Mouse (Mus musculus): ENCODE measurements around the gene Srrd. TPM values are rescaled to one million over a fixed set of nuclear protein-coding genes. Genes with fewer than 3 reads are reported as not detected.

Gene Srrd
- polyA plus RNA-seq, 1 experiment from 2014 or later: 47.6 TPM

DNA sequence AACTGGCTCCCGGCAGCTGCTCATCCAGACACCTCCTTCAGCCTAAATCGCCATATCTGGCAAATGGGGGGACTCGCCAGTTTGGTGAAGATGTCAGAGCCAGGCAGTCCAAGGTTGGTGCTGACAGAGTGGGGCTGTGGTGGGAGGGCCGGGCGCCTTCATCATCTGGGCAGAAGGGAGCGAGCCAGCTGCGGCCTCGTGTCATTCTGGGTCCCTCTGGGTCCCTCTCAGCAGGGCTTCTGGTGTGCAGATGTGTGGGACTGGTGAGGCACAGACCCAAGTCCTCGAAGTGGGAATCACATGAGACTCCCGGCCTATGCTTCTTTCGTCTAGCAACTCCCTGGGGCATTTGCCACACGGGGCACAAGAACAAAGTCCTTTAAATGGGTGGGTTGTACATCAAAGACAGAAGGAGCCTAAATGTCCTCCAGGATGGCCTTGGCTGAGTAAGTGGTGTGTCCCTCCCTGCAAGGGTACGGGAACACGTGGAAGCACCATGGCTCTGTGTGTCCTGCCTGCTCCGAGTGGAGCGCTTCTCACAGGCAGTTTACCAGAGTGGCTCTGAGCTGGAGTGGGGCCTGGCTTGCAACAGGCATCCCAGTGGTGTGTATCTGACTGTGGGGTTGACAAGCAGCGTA is 50.4 kb downstream of the Srrd start:
- WGBS: 77% methylated on average over 17 of the region's 17 CpGs
- Histone ChIP-seq H3K27me3 (ENCODE audit: control insufficient read depth, insufficient read depth, low read length) (no peaks in the 10 kb centered on the region), H3K4me3 (ENCODE audit: low read depth, low read length) (no peak overlapping the region), H3K27ac (ENCODE audit: low read length) (no peak overlapping the region), H3K9me3 (ENCODE audit: control insufficient read depth, low read depth, low read length) (no peaks in the 10 kb centered on the region), H3K4me1 (ENCODE audit: control insufficient read depth, insufficient read depth, low read length) (peaks cover 7% of the 10 kb centered on the region; the same call in 1 of the 2 replicates), H3K4me2 (replicated peaks; ENCODE audit: low read depth, low read length) (no peak overlapping the region), H3K9ac (replicated peaks; ENCODE audit: low read depth, low read length) (no peak overlapping the region), H3K36me3 (ENCODE audit: control insufficient read depth, insufficient read depth, low read length) (no peaks in the 10 kb centered on the region)
- ATAC-seq (ENCODE audit: insufficient number of reproducible peaks, insufficient read depth, low FRiP score, low read depth): no peak

DNA sequence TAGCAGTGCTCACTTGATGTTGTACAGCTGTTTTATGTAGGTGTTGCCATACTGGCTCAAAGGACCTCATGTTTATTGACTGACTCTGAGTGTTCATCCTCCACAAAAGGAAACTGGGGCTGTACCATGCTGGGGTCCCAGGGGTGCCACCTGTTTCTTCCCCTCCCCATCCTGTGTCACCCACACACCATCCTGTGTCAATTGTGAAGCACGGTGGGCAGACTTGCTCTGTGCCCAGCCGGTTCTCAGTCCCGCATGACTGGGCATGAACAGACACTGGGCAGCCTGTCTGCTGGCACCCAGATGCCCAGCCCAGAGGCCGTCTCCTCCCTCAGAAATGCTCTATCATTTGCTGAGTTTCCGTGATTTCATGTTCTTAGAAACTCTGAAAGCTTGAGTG is 51.0 kb downstream of the Srrd start:
- H3K27ac ChIP-seq (ENCODE audit: low read length): no peak overlapping the region

DNA sequence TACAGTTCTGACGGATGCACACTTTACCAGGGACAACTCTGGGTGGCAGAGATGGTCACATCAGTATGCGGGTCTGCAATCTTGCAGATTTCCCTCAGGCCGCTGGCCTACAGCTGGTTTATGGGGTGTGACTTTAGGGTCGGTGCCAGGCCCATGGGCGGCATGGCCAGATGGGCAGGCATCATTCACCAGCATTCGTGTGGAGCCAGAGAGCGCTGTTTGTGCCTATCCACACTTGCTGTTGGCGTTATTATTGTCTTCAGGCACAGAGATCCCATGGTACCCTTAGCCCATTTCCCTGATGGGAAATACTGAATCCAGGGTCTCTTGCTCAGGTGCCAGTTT is 52.3 kb downstream of the Srrd start:
- Histone ChIP-seq H3K36me3 (ENCODE audit: control insufficient read depth, insufficient read depth, low read length) (no peaks in the 10 kb centered on the region), H3K27me3 (ENCODE audit: control insufficient read depth, insufficient read depth, low read length) (no peaks in the 10 kb centered on the region), H3K4me2 (replicated peaks; ENCODE audit: low read depth, low read length) (no peak overlapping the region), H3K4me1 (ENCODE audit: control insufficient read depth, insufficient read depth, low read length) (peaks cover 11% of the 10 kb centered on the region), H3K4me3 (ENCODE audit: low read depth, low read length) (no peak overlapping the region), H3K9me3 (ENCODE audit: control insufficient read depth, low read depth, low read length) (no peaks in the 10 kb centered on the region), H3K9ac (replicated peaks; ENCODE audit: low read depth, low read length) (no peak overlapping the region), H3K27ac (ENCODE audit: low read length) (no peak overlapping the region)
- WGBS: 94% methylated on average over 8 of the region's 8 CpGs
- no peak for ATAC-seq (ENCODE audit: insufficient number of reproducible peaks, insufficient read depth, low FRiP score, low read depth)

More for the DNA sequence above, 51.0 kb downstream of the Srrd start:
- Histone ChIP-seq H3K9ac (replicated peaks; ENCODE audit: low read depth, low read length) (no peak overlapping the region), H3K4me2 (replicated peaks; ENCODE audit: low read depth, low read length) (no peak overlapping the region), H3K4me3 (ENCODE audit: low read depth, low read length) (no peak overlapping the region), H3K4me1 (ENCODE audit: control insufficient read depth, insufficient read depth, low read length) (peaks cover 7% of the 10 kb centered on the region; the same call in 1 of the 2 replicates), H3K27me3 (ENCODE audit: control insufficient read depth, insufficient read depth, low read length) (no peaks in the 10 kb centered on the region), H3K9me3 (ENCODE audit: control insufficient read depth, low read depth, low read length) (no peaks in the 10 kb centered on the region), H3K36me3 (ENCODE audit: control insufficient read depth, insufficient read depth, low read length) (no peaks in the 10 kb centered on the region)
- ATAC-seq (ENCODE audit: insufficient number of reproducible peaks, insufficient read depth, low FRiP score, low read depth): no peak
- 91% methylated on average over 5 of the region's 5 CpGs for WGBS

DNA sequence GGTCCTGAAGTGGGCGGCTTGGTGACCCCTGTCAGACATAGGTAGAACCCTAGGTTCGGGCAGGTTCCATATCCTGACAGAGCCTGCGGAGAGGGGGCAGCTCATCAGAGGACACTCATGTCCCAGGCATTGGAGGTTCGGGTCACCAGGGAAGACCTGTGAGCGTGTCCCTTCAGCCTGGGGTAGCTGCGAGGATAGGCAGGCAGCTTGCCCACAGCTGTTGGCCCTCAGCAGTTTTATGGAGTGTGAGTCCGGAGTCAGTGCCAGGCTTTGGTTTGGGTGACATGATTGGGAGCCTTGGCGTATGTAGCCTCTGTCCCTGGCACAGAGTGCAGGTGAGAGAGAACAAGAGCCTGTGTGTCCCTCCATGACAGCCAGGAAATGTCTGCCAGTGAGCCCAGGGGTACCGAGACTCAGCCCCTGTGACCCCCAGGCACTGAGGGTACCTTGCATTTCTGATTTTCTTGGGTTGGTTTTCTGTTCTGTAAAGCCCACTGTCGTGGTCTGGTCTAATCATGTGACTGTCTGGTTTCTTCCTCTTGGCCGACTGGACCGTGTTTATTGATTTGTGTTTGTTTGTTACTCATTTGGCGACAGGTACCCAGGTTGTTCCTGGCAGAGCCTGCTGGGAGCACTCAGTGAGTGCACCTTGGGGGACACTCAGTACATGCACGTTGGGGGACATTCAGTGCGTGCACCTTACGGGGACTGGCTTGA is 52.9 kb downstream of the Srrd start:
- ATAC-seq (ENCODE audit: insufficient number of reproducible peaks, insufficient read depth, low FRiP score, low read depth): no peak
- WGBS: 81% methylated on average over 16 of the region's 16 CpGs
- H3K4me2 ChIP-seq (replicated peaks; ENCODE audit: low read depth, low read length): no peak overlapping the region
- no peaks in the 10 kb centered on the region for H3K9me3 ChIP-seq (ENCODE audit: control insufficient read depth, low read depth, low read length)
- H3K9ac ChIP-seq (replicated peaks; ENCODE audit: low read depth, low read length): no peak overlapping the region
- no peak overlapping the region for H3K4me3 ChIP-seq (ENCODE audit: low read depth, low read length)
- no peak overlapping the region for H3K27ac ChIP-seq (ENCODE audit: low read length)
- no peaks in the 10 kb centered on the region for H3K36me3 ChIP-seq (ENCODE audit: control insufficient read depth, insufficient read depth, low read length)
- H3K4me1 ChIP-seq (ENCODE audit: control insufficient read depth, insufficient read depth, low read length): peaks cover 11% of the 10 kb centered on the region
- H3K27me3 ChIP-seq (ENCODE audit: control insufficient read depth, insufficient read depth, low read length): no peaks in the 10 kb centered on the region

DNA sequence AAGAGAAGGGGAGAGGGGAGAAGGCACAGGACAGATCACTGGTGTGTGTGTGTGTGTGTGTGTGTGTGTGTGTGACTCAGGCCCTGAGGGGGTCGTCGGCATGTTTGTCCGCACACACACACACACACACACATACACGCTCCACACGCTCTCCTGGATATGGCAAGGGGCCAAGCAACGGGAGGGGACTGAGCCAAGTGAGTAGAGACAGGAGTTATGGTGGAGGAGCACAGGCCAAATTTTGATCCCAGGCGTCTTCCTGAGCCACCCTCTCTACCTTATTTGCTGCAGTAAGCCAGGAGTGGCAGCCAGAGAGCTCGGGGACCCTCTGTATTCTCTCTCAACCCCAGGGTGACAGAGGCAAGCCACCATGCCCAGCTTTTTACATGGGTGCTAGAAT is 53.6 kb downstream of the Srrd start:
- Histone ChIP-seq H3K27ac (ENCODE audit: low read length) (no peak overlapping the region), H3K27me3 (ENCODE audit: control insufficient read depth, insufficient read depth, low read length) (no peaks in the 10 kb centered on the region), H3K9me3 (ENCODE audit: control insufficient read depth, low read depth, low read length) (no peaks in the 10 kb centered on the region), H3K36me3 (ENCODE audit: control insufficient read depth, insufficient read depth, low read length) (no peaks in the 10 kb centered on the region), H3K4me2 (replicated peaks; ENCODE audit: low read depth, low read length) (no peak overlapping the region), H3K4me3 (ENCODE audit: low read depth, low read length) (no peak overlapping the region), H3K4me1 (ENCODE audit: control insufficient read depth, insufficient read depth, low read length) (peaks cover 7% of the 10 kb centered on the region), H3K9ac (replicated peaks; ENCODE audit: low read depth, low read length) (no peak overlapping the region)
- WGBS: 42% methylated on average over 8 of the region's 8 CpGs
- ATAC-seq (ENCODE audit: insufficient number of reproducible peaks, insufficient read depth, low FRiP score, low read depth): no peak

DNA sequence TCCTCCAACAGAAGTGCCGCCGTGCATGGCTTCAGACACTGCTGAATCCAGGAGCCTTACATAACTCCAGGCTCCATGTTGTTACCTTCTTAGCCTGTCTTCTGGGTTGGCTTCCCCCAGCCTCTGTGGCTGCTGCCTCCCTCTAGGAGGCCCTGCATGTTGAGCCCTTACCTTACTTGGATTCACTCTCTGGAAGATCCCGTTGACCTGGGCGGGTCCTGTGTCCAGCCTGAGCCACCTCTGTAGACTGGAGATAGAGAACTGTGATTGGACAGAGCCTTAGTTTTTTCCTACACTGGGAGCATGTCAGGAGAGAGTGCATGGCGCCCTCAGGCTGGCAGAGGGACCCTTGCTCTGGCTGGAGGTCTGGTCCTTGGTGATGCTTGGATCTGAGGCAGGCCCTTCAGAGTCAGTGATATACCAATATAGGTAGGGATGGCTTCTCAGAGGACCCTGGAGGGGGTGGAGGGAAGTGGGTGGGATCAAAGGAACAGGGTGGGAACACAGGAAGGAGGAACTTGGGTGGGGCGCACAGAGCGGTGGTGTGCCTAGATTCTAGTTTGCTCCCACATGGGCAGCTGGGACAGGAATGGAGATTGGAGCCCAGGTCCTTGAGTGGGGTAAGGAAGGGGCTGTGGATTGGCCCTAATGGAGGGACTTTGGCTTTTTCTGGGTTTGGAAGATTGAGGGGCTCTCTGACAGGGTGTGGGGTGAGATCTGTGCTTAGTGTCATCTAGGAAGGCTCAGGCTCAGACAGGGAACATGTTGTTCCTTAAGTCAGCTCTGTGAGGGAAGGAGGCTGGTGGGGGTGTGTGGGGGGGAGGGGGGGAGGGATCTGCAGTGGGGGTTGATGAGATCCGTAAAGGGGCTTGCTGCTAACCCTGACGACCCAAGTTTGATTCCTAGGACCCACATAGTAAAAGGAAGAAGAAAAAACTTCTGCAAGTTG is 54.4 kb downstream of the Srrd start:
- Histone ChIP-seq H3K36me3 (ENCODE audit: control insufficient read depth, insufficient read depth, low read length) (no peaks in the 10 kb centered on the region), H3K4me1 (ENCODE audit: control insufficient read depth, insufficient read depth, low read length) (peaks cover 7% of the 10 kb centered on the region), H3K4me2 (replicated peaks; ENCODE audit: low read depth, low read length) (no peak overlapping the region), H3K27ac (ENCODE audit: low read length) (no peak overlapping the region), H3K4me3 (ENCODE audit: low read depth, low read length) (no peak overlapping the region), H3K27me3 (ENCODE audit: control insufficient read depth, insufficient read depth, low read length) (no peaks in the 10 kb centered on the region), H3K9me3 (ENCODE audit: control insufficient read depth, low read depth, low read length) (no peaks in the 10 kb centered on the region), H3K9ac (replicated peaks; ENCODE audit: low read depth, low read length) (no peak overlapping the region)
- no peak for ATAC-seq (ENCODE audit: insufficient number of reproducible peaks, insufficient read depth, low FRiP score, low read depth)
- 69% methylated on average over 9 of the region's 9 CpGs for WGBS

DNA sequence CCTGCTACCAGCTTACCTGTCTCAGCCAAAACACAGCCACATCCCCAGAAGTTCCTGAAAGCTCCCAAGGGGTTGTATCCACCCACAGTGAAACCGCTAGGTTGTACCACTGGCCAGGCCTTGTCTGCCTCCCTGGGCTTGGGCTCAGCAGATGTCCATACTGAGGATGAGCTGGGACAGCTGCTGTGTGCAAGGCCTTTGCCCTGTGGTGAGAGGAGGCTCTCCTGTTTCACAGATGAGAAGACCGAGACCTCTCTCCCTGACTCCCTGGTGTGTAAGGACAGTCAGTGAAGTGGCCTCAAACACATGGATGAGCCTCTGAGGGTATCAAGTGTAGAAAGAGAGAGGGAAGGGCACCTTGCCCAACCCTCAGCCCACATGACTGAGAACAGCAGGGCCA is 55.2 kb downstream of the Srrd start:
- Histone ChIP-seq H3K9ac (replicated peaks; ENCODE audit: low read depth, low read length) (no peak overlapping the region), H3K27me3 (ENCODE audit: control insufficient read depth, insufficient read depth, low read length) (no peaks in the 10 kb centered on the region), H3K36me3 (ENCODE audit: control insufficient read depth, insufficient read depth, low read length) (no peaks in the 10 kb centered on the region), H3K4me1 (ENCODE audit: control insufficient read depth, insufficient read depth, low read length) (peaks cover 7% of the 10 kb centered on the region), H3K27ac (ENCODE audit: low read length) (no peak overlapping the region), H3K9me3 (ENCODE audit: control insufficient read depth, low read depth, low read length) (no peaks in the 10 kb centered on the region), H3K4me2 (replicated peaks; ENCODE audit: low read depth, low read length) (no peak overlapping the region), H3K4me3 (ENCODE audit: low read depth, low read length) (no peak overlapping the region)
- WGBS: 84% methylated on average over 2 of the region's 2 CpGs
- no peak for ATAC-seq (ENCODE audit: insufficient number of reproducible peaks, insufficient read depth, low FRiP score, low read depth)
